Mouse (Mus musculus): ENCODE results near the gene Pax6.

DNA sequence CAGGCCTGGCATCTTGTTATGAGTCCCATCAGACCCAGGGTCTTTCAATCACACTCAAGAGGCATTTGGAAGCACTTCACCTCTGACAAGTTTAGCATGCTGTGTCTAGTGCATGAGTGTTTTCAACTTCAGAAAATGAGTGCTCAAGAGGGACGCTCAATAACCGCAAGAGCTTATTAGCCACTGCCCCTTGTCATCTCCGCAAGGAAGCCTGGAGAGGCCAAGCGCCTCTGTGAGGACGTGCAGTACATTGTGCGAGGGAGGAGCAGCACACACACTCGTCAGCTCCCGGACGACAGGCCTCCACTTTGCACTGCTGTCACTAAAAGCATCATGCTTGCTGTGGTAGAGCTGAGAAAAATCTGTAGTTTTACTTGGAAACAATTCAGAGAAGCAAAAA, 58.0 kb downstream of the Pax6 start:
- TF ChIP-seq CTCF (IDR thresholded peaks at IDR 0.05; ENCODE audit: borderline replicate concordance, insufficient read depth, low read depth, low read length) (no peak), POLR2A (IDR thresholded peaks at IDR 0.05; ENCODE audit: borderline replicate concordance, insufficient read depth, low read length) (no peak)
